Mouse (Mus musculus) neural tube, embryonic 11.5 days (tissue): ENCODE data around the gene Lrrc9. TPM values are rescaled to one million over a fixed set of nuclear protein-coding genes. Genes with fewer than 3 reads are reported as not detected.

Source experiments
- ATAC-seq: fragments of 200-750 bp; cut with Nextera tagmentation; 2 replicates; pipeline ENCODE4 v1.8.0; 2017; ENCODE audit warnings: moderate number of reproducible peaks, mild to moderate bottlenecking, moderate TSS enrichment, moderate library complexity; ENCODE audit not compliant: insufficient read depth, low FRiP score, low TSS enrichment
- DNase-seq: peaks from one replicate; pipeline ENCODE4 v3.0.0-alpha.2; 2015; ENCODE audit warnings: low spot score
- H3K27ac ChIP-seq: fragments of 300-500 bp; sonication (generic); 2 replicates; pipeline ENCODE4 v1.5.1; 2014; ENCODE audit warnings: low read depth, mild to moderate bottlenecking, low read length
- H3K27me3 ChIP-seq: fragments of 300-500 bp; sonication (generic); 2 replicates; pipeline ENCODE4 v1.6.1; 2014; ENCODE audit warnings: mild to moderate bottlenecking, low read length, mixed read lengths; ENCODE audit not compliant: control insufficient read depth, insufficient read depth
- H3K36me3 ChIP-seq: fragments of 300-500 bp; sonication (generic); 2 replicates; pipeline ENCODE4 v1.6.1; 2014; ENCODE audit warnings: mild to moderate bottlenecking, low read length, moderate library complexity, mixed read lengths; ENCODE audit not compliant: control insufficient read depth, insufficient read depth
- H3K4me1 ChIP-seq: fragments of 300-500 bp; sonication (generic); 2 replicates; pipeline ENCODE4 v1.6.1; 2014; ENCODE audit warnings: low read length, mixed read lengths; ENCODE audit not compliant: control insufficient read depth, insufficient read depth
- H3K4me2 ChIP-seq: fragments of 300-500 bp; sonication (generic); 2 replicates; pipeline ENCODE4 v1.6.1; 2014; ENCODE audit warnings: low read depth, mild to moderate bottlenecking, moderate library complexity
- H3K4me3 ChIP-seq: fragments of 300-500 bp; sonication (generic); 2 replicates; pipeline ENCODE4 v1.5.1; 2014; ENCODE audit warnings: low read depth, low read length
- H3K9ac ChIP-seq: fragments of 300-500 bp; sonication (generic); 2 replicates; pipeline ENCODE4 v1.6.1; 2014; ENCODE audit warnings: mild to moderate bottlenecking, low read length
- H3K9me3 ChIP-seq: fragments of 300-500 bp; sonication (generic); 2 replicates; pipeline ENCODE4 v1.6.1; 2016; ENCODE audit warnings: low read length; ENCODE audit not compliant: control insufficient read depth
- WGBS: fragments of 180-500 bp; shearing (Covaris S2); extraction: QIAGEN DNeasy Blood & Tissue Kit; methylation state at CpG from one replicate; pipeline ENCODE4 v1.1.7; 2014; 5-methylcytosine and 5-hydroxymethylcytosine counted together
- polyA plus RNA-seq: library from polyadenylated mRNA; unstranded; fragments of >200 nt; fragmentation: Nextera tagmentation; extraction: Ambion mirVana; gene quantifications from 2 replicates; pipeline ENCODE4 v1.2.1, GENCODE M21; 2014

Gene Lrrc9
- polyA plus RNA-seq, 1 experiment from 2014 or later = 2.7 TPM

GRCm38 (mm10) chr12:72525588-72525987 lies 83.9 kb downstream of the Lrrc9 start:
- Histone ChIP-seq H3K4me3 (no peak overlapping the region), H3K27me3 (no peaks in the 10 kb centered on the region), H3K9ac (no peak overlapping the region), H3K36me3 (no peaks in the 10 kb centered on the region), H3K9me3 (no peaks in the 10 kb centered on the region), H3K27ac (no peak overlapping the region), H3K4me2 (no peak overlapping the region), H3K4me1 (no peaks in the 10 kb centered on the region)
- whole genome bisulfite sequencing = 86% methylated on average over 4 of the region's 4 CpGs
- no peak for DNase-seq
- ATAC-seq = no peak

GRCm38 (mm10) chr12:72532303-72532702 lies 90.6 kb downstream of the Lrrc9 start:
- Histone ChIP-seq H3K27me3 (no peaks in the 10 kb centered on the region), H3K9ac (no peak overlapping the region), H3K4me2 (no peak overlapping the region), H3K4me1 (0 out of 2 replicates have a peak, but pooled peaks cover 2% of the 10 kb centered on the region), H3K36me3 (no peaks in the 10 kb centered on the region), H3K27ac (no peak overlapping the region), H3K9me3 (no peaks in the 10 kb centered on the region), H3K4me3 (no peak overlapping the region)
- no peak for DNase-seq
- ATAC-seq = no peak
- 87% methylated on average over 7 of the region's 7 CpGs for WGBS

GRCm38 (mm10) chr12:72533986-72534385 lies 92.3 kb downstream of the Lrrc9 start:
- Histone ChIP-seq H3K4me2 (no peak overlapping the region), H3K9ac (no peak overlapping the region), H3K27ac (no peak overlapping the region), H3K27me3 (no peaks in the 10 kb centered on the region), H3K4me1 (0 out of 2 replicates have a peak, but pooled peaks cover 2% of the 10 kb centered on the region), H3K36me3 (no peaks in the 10 kb centered on the region), H3K9me3 (no peaks in the 10 kb centered on the region), H3K4me3 (no peak overlapping the region)
- no peak for ATAC-seq
- 89% methylated on average over 6 of the region's 6 CpGs for WGBS
- DNase-seq = no peak

- DNase-seq (no peak), ATAC-seq (no peak)
- WGBS = 56% methylated on average over 3 of the region's 3 CpGs
- Histone ChIP-seq H3K36me3 (no peaks in the 10 kb centered on the region), H3K9ac (no peak overlapping the region), H3K4me2 (peak overlapping the region; percentile 65), H3K27me3 (no peaks in the 10 kb centered on the region), H3K4me3 (peak overlapping the region; percentile 64), H3K27ac (peak overlapping the region; percentile 20; the same call in 1 of the 2 replicates), H3K9me3 (no peaks in the 10 kb centered on the region), H3K4me1 (0 out of 2 replicates have a peak, but pooled peaks cover 2% of the 10 kb centered on the region)
These were observed 93.9 kb downstream of the Lrrc9 start for GRCm38 (mm10) chr12:72535599-72535998.

GRCm38 (mm10) chr12:72536021-72536597 lies 94.4 kb downstream of the Lrrc9 start, which contains the start of gene Pcnx4:
Gene Pcnx4 (plus strand): TSS chr12:72536383.
- no peaks in the 10 kb centered on the region for H3K9me3 ChIP-seq
- ATAC-seq = peak; percentile 99
- peak within 1 kb of the TSS; percentile 20; the same call in 1 of the 2 replicates for H3K27ac ChIP-seq
- no peaks in the 10 kb centered on the region for H3K27me3 ChIP-seq
- WGBS = 0% methylated on average over 44 of the region's 45 CpGs
- peak; percentile 98 for DNase-seq
- H3K4me2 ChIP-seq = peak within 1 kb of the TSS; percentile 65
- peak within 1 kb of the TSS; percentile 64 for H3K4me3 ChIP-seq
- 0 out of 2 replicates have a peak, but pooled peaks cover 2% of the 10 kb centered on the region for H3K4me1 ChIP-seq
- peak within 1 kb of the TSS; percentile 64 for H3K9ac ChIP-seq
- H3K36me3 ChIP-seq = no peaks in the 10 kb centered on the region

GRCm38 (mm10) chr12:72538571-72538970 lies 96.9 kb downstream of the Lrrc9 start:
- DNase-seq = no peak
- ATAC-seq = no peak
- Histone ChIP-seq H3K27me3 (no peaks in the 10 kb centered on the region), H3K4me1 (0 out of 2 replicates have a peak, but pooled peaks cover 2% of the 10 kb centered on the region), H3K4me3 (no peak overlapping the region), H3K27ac (no peak overlapping the region), H3K36me3 (no peaks in the 10 kb centered on the region), H3K9me3 (no peaks in the 10 kb centered on the region), H3K4me2 (no peak overlapping the region), H3K9ac (no peak overlapping the region)
- WGBS = 95% methylated on average over 10 of the region's 10 CpGs

- H3K27ac ChIP-seq = no peak overlapping the region
- ATAC-seq = no peak
- no peaks in the 10 kb centered on the region for H3K27me3 ChIP-seq
- 80% methylated on average over 4 of the region's 4 CpGs for WGBS
- H3K36me3 ChIP-seq = no peaks in the 10 kb centered on the region
- DNase-seq = no peak
- H3K4me1 ChIP-seq = no peaks in the 10 kb centered on the region
- no peak overlapping the region for H3K9ac ChIP-seq
- H3K9me3 ChIP-seq = no peaks in the 10 kb centered on the region
- no peak overlapping the region for H3K4me3 ChIP-seq
- H3K4me2 ChIP-seq = no peak overlapping the region
These were observed 112.7 kb downstream of the Lrrc9 start for GRCm38 (mm10) chr12:72554347-72554746.

- Histone ChIP-seq H3K4me1 (no peaks in the 10 kb centered on the region), H3K9ac (no peak overlapping the region), H3K9me3 (no peaks in the 10 kb centered on the region), H3K4me3 (no peak overlapping the region), H3K36me3 (no peaks in the 10 kb centered on the region), H3K27ac (no peak overlapping the region), H3K27me3 (no peaks in the 10 kb centered on the region), H3K4me2 (no peak overlapping the region)
- ATAC-seq (no peak), DNase-seq (no peak)
- 92% methylated on average over 4 of the region's 4 CpGs for WGBS
These were observed 122.7 kb downstream of the Lrrc9 start for GRCm38 (mm10) chr12:72564281-72564795.
